9 mouse cellular contexts compared by ENCODE assay signal in genomic region chr12:80060338-80060737, GRCm38 (mm10). TPM values are rescaled to one million over a fixed set of nuclear protein-coding genes. Genes with fewer than 3 reads are reported as not detected.
DNase-seq lines count a peak whose midpoint lies in the region; ATAC-seq and TF ChIP-seq lines count a peak whose summit lies in the region.
"Had no signal": no experiment of that assay in that cellular context is flagged by ENCODE, and none has a peak within 500 bp of the region (broad histone marks: within the 10 kb centered on the region; RNA-seq: fewer than 3 reads in every experiment).

No protein-coding gene starts in this region.

- peak; percentile 37 for DNase-seq in midbrain, embryonic 10.5 days (ENCODE audit: low spot score)
- no peak for DNase-seq in midbrain, postnatal 0 days (ENCODE audit: low spot score)
- DNase-seq in kidney, adult 18-20 months = peak; percentile 36
- DNase-seq in right cerebral cortex, postnatal 36 days (ENCODE audit: low spot score in 2 of 2) = no peak
- DNase-seq in gastrocnemius, postnatal 4 days (ENCODE audit: low spot score in 2 of 2) = no peak
- DNase-seq in cerebellum, adult 8-10 months = no peak
- DNase-seq: liver, embryonic 13.5 days had no signal

- no peaks in the 10 kb centered on the region for H3K9me3 ChIP-seq in midbrain, embryonic 10.5 days (replicated peaks)
- H3K9me3 ChIP-seq in midbrain, postnatal 0 days (ENCODE audit: low read length) = no peaks in the 10 kb centered on the region
- no peaks in the 10 kb centered on the region for H3K9me3 ChIP-seq in embryonic facial prominence, embryonic 15.5 days (replicated peaks)
- no peaks in the 10 kb centered on the region for H3K9me3 ChIP-seq in stomach, embryonic 15.5 days
- H3K9me3 ChIP-seq: liver, embryonic 13.5 days had no signal

- peaks cover 65% of the 10 kb centered on the region for H3K4me1 ChIP-seq in midbrain, embryonic 10.5 days
- H3K4me1 ChIP-seq in midbrain, postnatal 0 days (ENCODE audit: insufficient read depth, low read length) = peaks cover 27% of the 10 kb centered on the region
- H3K4me1 ChIP-seq in embryonic facial prominence, embryonic 15.5 days = peaks cover 38% of the 10 kb centered on the region
- H3K4me1 ChIP-seq in stomach, embryonic 15.5 days = peaks cover 32% of the 10 kb centered on the region

- 20% methylated on average over 9 of the region's 9 CpGs for WGBS in midbrain, embryonic 10.5 days
- 29% methylated on average over 9 of the region's 9 CpGs for WGBS in midbrain, postnatal 0 days
- WGBS in embryonic facial prominence, embryonic 15.5 days = 52% methylated on average over 9 of the region's 9 CpGs
- WGBS in stomach, embryonic 15.5 days = 56% methylated on average over 9 of the region's 9 CpGs

- no peaks in the 10 kb centered on the region for H3K27me3 ChIP-seq in midbrain, embryonic 10.5 days (ENCODE audit: low read depth, poor library complexity, severe bottlenecking)
- no peaks in the 10 kb centered on the region for H3K27me3 ChIP-seq in midbrain, postnatal 0 days (ENCODE audit: insufficient read depth, low read length)
- H3K27me3 ChIP-seq in embryonic facial prominence, embryonic 15.5 days = no peaks in the 10 kb centered on the region
- H3K27me3 ChIP-seq in stomach, embryonic 15.5 days (replicated peaks) = no peaks in the 10 kb centered on the region
- H3K27me3 ChIP-seq: liver, embryonic 13.5 days had no signal

- no peak overlapping the region for H3K9ac ChIP-seq in midbrain, postnatal 0 days (replicated peaks; ENCODE audit: low read length, poor library complexity, severe bottlenecking)
- H3K9ac ChIP-seq in embryonic facial prominence, embryonic 15.5 days = no peak overlapping the region
- no peak overlapping the region for H3K9ac ChIP-seq in stomach, embryonic 15.5 days
- H3K9ac ChIP-seq: liver, embryonic 13.5 days had no signal

- H3K27ac ChIP-seq in midbrain, embryonic 10.5 days (replicated peaks) = peak overlapping the region; percentile 95
- H3K27ac ChIP-seq in midbrain, postnatal 0 days (ENCODE audit: low read depth, low read length) = no peak overlapping the region
- H3K27ac ChIP-seq in embryonic facial prominence, embryonic 15.5 days (replicated peaks) = peak overlapping the region; percentile 39; the same call in 1 of the 2 replicates
- 0 out of 2 replicates have a peak overlapping the region, but pooled peaks have one; percentile 26 for H3K27ac ChIP-seq in stomach, embryonic 15.5 days
- H3K27ac ChIP-seq: liver, embryonic 13.5 days had no signal

- no peak for ATAC-seq in midbrain, postnatal 0 days (ENCODE audit: low FRiP score)
- ATAC-seq in embryonic facial prominence, embryonic 15.5 days (ENCODE audit: insufficient number of reproducible peaks, low FRiP score, low TSS enrichment, low read depth) = no peak
- ATAC-seq in stomach, embryonic 15.5 days (ENCODE audit: insufficient read depth, low FRiP score, low read depth) = no peak

- H3K36me3 ChIP-seq in midbrain, embryonic 10.5 days = no peaks in the 10 kb centered on the region
- H3K36me3 ChIP-seq in midbrain, postnatal 0 days (ENCODE audit: insufficient read depth, low read length) = no peaks in the 10 kb centered on the region
- no peaks in the 10 kb centered on the region for H3K36me3 ChIP-seq in embryonic facial prominence, embryonic 15.5 days
- H3K36me3 ChIP-seq in stomach, embryonic 15.5 days = no peaks in the 10 kb centered on the region
- H3K36me3 ChIP-seq: liver, embryonic 13.5 days had no signal

- no peak overlapping the region for H3K4me2 ChIP-seq in midbrain, postnatal 0 days (ENCODE audit: low read depth, low read length, poor library complexity, severe bottlenecking)
- H3K4me2 ChIP-seq in embryonic facial prominence, embryonic 15.5 days (replicated peaks) = no peak overlapping the region
- H3K4me2 ChIP-seq in stomach, embryonic 15.5 days = no peak overlapping the region
- H3K4me2 ChIP-seq: liver, embryonic 13.5 days had no signal

- TF ChIP-seq CTCF in midbrain, postnatal 0 days (IDR thresholded peaks at IDR 0.05) = no peak

- no peak overlapping the region for H3K4me3 ChIP-seq in midbrain, embryonic 10.5 days
- H3K4me3 ChIP-seq in midbrain, postnatal 0 days (ENCODE audit: low read depth, low read length) = no peak overlapping the region
- H3K4me3 ChIP-seq in embryonic facial prominence, embryonic 15.5 days (replicated peaks) = no peak overlapping the region
- no peak overlapping the region for H3K4me3 ChIP-seq in stomach, embryonic 15.5 days (replicated peaks)
- H3K4me3 ChIP-seq: liver, embryonic 13.5 days had no signal

RNA-seq across cellular contexts. Expression of gene Zfp36l1, which starts 52.5 kb away (rescaled TPM):
- 127 and 141 TPM in 2 replicates for polyA plus RNA-seq in midbrain, embryonic 10.5 days (2016; fragmentation: Nextera tagmentation; extraction: Ambion mirVana)
- total RNA-seq in midbrain, postnatal 0 days (2014; rRNA removed) = 32.7 and 47.4 TPM in 2 replicates
- 46.3 and 48.5 TPM in 2 replicates for polyA plus RNA-seq in midbrain, postnatal 0 days (2015; fragmentation: Nextera tagmentation; extraction: Ambion mirVana)
- 153 and 178 TPM in 2 replicates for polyA plus RNA-seq in embryonic facial prominence, embryonic 15.5 days (2015; fragmentation: Nextera tagmentation; extraction: Ambion mirVana)
- 142 and 146 TPM in 2 replicates for polyA plus RNA-seq in stomach, embryonic 15.5 days (2015; fragmentation: Nextera tagmentation; extraction: Ambion mirVana)
- total RNA-seq in gastrocnemius, postnatal 4 days (2021) = 100 to 1,000 TPM; 132 to 157 TPM

Comparison
In these comparisons a context has a peak if more than half of its experiments do, and no peak if none do; other contexts are left out.
1. DNase-seq: peak in midbrain, embryonic 10.5 days (single experiment) and kidney, adult 18-20 months (single experiment); none in midbrain, postnatal 0 days (single experiment), right cerebral cortex, postnatal 36 days (0 of 2), gastrocnemius, postnatal 4 days (0 of 2) and cerebellum, adult 8-10 months (single experiment).